Mouse (Mus musculus) ES-E14 (cell line): ENCODE measurements around the gene Dtnb.

ENCODE experiments used
- CHD2 ChIP-seq: IDR thresholded peaks from 2 replicates; pipeline ENCODE4 v1.6.1; 2014; ENCODE audit warnings: mild to moderate bottlenecking, low read depth, low read length, inconsistent platforms
- HCFC1 ChIP-seq: IDR thresholded peaks from 2 replicates; pipeline ENCODE4 v1.6.1; 2012; ENCODE audit warnings: low read length, inconsistent platforms, borderline replicate concordance; ENCODE audit not compliant: insufficient read depth
- MAFK ChIP-seq: IDR thresholded peaks from 2 replicates; pipeline ENCODE4 v1.6.1; 2014; ENCODE audit warnings: mild to moderate bottlenecking, low read depth, low read length, inconsistent platforms; ENCODE audit not compliant: insufficient read depth
- ZC3H11A ChIP-seq: IDR thresholded peaks from 2 replicates; pipeline ENCODE4 v1.6.1; 2012; ENCODE audit warnings: low read depth, mild to moderate bottlenecking, inconsistent platforms, low read length, borderline replicate concordance
- ZNF384 ChIP-seq: IDR thresholded peaks from 2 replicates; pipeline ENCODE4 v1.6.1; 2012; ENCODE audit warnings: low read depth, low read length, inconsistent platforms

DNA sequence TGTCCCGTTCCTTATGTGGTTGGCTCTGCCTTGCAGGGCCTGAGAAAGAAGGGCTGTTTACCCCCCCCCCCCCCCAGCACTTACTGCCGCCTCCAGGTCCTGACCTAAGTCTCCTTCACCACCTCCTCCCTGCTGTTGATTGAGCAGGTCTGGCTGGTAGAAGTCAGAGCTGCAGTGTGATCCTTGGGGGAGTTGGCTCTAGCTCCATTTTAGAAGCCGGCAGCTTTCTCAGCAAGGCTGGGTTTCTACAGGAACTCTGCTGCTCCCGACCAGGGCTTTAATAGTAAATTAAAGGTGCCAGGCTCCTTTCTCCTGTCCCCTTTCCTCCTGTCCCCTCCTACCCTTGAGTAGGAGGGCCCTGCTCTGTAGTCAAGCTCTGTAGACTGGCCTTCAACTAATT is 238.3 kb downstream of the Dtnb start:
- TF ChIP-seq HCFC1, result no peak
- TF ChIP-seq ZC3H11A, result no peak
- no peak for TF ChIP-seq MAFK
- TF ChIP-seq CHD2, result no peak
- no peak for TF ChIP-seq ZNF384
